Mouse (Mus musculus) right cerebral cortex, postnatal 25 days (tissue): Measurements from ENCODE around the gene Unc93b1.

Experiments
- DNase-seq: peaks from one replicate; pipeline ENCODE4 v3.0.0; 2022

The Unc93b1 gene

GRCm38 (mm10) chr19:3914535-3914934 lies 20.5 kb upstream of the Unc93b1 start:
- DNase-seq, result no peak

DNA sequence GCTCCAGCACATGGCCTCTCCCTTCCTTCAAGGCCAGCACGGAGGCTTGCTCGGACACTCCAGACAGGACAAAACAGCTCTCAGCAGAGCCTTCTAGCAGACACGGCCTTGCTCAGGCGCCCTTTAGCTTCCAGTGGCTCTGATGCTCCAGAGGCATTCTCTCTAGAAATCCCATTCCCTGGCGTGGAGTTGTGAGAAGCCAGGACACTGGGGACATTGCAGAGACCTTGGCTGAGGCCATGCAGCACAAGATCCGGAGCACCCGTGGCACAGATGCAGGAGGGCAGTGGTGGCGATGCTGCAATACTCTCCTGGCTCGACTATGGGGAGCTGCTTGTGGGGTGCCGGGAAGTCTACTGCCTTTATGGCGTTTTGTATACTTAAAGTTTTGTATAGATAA lies 18.3 kb upstream of the Unc93b1 start:
- no peak for DNase-seq

DNA sequence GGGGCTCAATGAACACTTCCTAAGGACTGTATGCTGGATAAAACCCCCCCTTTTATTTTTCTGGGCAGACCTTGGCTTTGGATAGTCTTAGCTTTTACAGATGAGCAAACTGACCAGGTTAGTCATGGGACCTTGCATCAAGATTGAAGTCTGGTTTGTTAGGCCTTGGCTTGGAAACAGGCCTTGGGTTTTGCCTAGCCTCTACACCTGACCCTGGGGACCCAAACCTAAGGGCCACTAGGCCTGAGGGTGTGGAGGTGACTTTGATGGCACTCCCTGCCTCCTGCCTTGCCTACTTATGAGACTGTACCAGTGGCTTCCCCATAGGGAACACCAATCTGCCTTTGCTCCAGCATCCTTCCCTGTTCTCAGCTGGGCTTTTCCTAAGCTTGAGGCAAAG lies 15.1 kb upstream of the Unc93b1 start:
- DNase-seq, result no peak

GRCm38 (mm10) chr19:3922661-3923371 lies 12.2 kb upstream of the Unc93b1 start:
- DNase-seq, result no peak

- DNase-seq, result no peak
Measured at GRCm38 (mm10) chr19:3923586-3923985, 11.4 kb upstream of the Unc93b1 start.

GRCm38 (mm10) chr19:3924190-3924589 lies 10.8 kb upstream of the Unc93b1 start:
- no peak for DNase-seq

- DNase-seq, result no peak
Measured at GRCm38 (mm10) chr19:3924868-3925267, 10.1 kb upstream of the Unc93b1 start.

- no peak for DNase-seq
Measured at GRCm38 (mm10) chr19:3925859-3926258, 9.1 kb upstream of the Unc93b1 start.

- no peak for DNase-seq
Measured at GRCm38 (mm10) chr19:3926279-3926678, 8.7 kb upstream of the Unc93b1 start.

GRCm38 (mm10) chr19:3926685-3927084 lies 8.3 kb upstream of the Unc93b1 start:
- no peak for DNase-seq

GRCm38 (mm10) chr19:3927989-3928388 lies 7.0 kb upstream of the Unc93b1 start:
- no peak for DNase-seq

DNA sequence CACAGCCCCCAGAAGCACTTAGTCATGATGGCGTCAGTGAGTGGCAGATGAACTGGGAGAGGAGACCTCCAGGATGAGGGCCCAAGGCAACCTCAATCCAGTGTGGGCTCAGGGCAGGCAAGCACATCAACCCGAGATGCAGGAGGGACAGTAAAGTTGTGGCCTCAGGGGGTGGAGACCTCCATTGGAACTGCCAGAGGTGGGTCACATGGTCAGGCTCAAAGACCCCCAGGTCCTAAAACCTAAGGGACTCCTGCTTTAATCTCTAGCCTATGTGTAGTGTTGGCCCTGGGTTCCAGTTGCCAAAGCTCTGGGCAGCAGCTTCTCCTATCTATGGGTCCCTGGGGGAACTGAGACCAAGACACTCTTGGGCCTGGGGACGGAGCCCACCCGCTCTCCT lies 6.2 kb upstream of the Unc93b1 start:
- DNase-seq, result no peak

DNA sequence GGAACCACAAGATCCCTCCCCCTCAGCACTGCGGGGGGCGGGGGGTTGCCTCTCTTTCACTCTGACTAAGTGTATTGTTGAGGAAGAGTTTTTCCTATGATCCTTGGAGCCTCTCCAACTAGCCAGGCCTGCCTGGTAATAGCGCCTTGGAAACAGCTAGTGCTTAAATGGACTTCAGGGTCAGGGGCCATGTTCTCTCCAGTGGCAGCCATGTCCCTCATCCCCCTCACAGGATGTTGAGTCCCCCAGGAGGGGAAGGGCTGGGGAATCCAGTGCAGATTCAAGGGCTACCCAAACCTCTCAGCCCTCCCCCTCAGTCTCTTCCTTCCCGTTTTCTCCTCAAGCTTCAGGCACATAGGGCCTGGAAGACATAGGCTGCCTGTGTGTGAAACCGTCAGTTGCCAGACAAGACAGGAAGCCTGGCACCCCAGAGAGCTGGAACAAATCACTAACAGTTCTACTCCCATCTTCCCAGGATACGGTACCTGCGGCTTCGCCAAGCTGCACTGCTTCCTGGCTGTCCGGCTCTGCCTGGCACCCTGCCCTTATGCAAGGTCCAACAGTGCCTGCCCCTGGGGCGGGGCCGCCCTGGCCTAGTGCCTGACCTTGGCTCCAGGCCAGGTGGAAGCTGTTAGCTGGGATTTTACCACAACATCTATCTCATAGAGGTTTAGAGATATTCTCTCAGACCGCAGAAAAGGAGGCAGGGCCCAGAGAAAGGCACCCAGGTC lies 5.6 kb upstream of the Unc93b1 start, which contains the start of gene Aldh3b1:
Aldh3b1 (minus strand) TSS at position 598 of the 731 bp plus-strand sequence.
- DNase-seq, result peak; percentile 42

- DNase-seq, result no peak
Measured at GRCm38 (mm10) chr19:3930262-3931057, 4.5 kb upstream of the Unc93b1 start.

DNA sequence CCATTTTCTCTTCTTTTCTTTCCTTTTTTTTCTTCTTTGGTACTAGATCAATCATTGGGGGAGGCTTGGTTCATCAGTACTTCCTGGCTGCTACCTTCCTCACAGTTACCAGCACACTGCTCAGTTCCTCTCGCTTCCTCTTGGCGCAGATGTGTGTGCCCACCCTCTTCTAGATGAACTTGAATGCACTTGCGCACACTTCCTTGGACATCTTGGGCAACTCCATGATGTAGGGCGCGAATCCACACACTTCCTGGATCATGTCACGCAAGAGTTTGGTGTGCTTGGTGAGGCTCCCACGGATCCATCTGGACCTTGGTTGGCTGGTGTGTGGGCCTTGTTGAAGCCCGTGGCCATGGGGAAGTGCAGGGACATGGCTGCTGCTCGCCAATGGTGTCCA lies 3.3 kb upstream of the Unc93b1 start:
- no peak for DNase-seq

GRCm38 (mm10) chr19:3935896-3936850 lies 1.2 kb downstream of the Unc93b1 start:
- DNase-seq, result no peak

DNA sequence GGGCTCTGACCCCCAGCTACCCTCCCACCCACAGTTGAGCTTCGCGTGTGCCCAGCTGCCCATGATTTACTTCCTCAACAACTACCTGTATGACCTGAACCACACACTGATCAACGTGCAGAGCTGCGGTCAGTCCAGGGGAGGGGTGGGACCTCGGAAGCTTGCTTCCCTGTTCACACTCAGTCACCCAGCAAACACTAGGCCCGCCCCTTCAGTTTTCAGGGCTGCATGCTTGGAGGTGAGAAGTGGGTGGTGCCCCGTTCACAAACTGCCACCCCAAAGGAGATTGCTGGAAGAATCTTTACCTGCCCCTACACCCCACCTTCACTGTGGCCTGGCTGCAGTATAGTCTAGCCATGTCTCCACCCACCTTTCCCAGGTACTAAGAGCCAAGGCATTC lies 7.3 kb downstream of the Unc93b1 start:
- DNase-seq, result no peak

- DNase-seq, result no peak
Measured at GRCm38 (mm10) chr19:3942986-3943735, 8.2 kb downstream of the Unc93b1 start.

DNA sequence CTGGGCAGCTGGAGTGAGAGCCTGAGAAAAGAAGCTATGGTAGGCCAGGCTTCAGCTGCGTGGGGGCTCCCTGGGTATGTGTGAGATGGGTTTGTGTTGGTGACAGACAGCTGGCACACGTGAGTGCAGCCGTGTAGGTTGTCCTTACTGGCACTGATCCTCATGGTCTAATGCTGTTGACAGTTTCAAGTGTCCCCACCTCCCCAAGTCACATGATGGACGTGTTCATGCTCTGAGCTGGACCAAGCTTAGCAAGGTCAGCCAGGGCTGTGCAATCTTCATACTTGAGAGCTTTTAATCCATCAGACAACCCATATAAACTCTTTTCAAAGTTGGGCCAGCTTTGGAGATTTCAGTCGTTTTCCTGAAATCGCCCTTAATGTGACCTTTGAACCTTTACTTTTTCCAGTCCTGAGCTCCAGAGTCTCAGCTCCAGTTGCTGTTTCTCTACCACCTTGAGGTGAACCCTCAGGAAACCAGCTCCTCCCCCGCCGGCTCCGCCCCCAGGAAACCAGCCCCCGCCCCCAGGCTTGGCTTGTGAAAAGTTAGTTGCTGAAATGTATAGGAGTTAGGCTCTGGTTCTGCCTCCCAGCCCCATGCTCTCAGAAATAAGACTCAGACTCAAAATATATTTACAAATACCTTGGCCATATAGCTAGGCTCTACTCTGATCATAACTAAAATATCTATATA lies 11.0 kb downstream of the Unc93b1 start:
- no peak for DNase-seq

DNA sequence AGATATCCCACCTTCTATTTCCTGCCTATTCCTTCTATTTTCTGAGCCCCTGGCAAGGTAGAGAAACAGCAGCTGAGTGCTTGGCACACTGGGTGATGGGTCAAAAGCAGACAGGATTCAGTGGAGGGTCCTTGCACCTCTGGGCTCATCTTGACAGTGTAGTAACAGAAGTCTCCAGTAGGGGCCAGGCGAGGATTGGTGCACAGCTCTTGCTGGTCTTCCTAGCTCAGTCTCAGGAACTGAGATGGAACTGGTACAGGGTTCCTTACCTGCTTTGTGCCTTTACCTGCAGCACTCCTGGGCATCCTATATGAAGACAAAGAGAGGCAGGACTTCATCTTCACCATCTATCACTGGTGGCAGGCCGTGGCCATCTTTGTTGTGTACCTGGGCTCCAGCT lies 11.7 kb downstream of the Unc93b1 start:
- peak; percentile 53 for DNase-seq

GRCm38 (mm10) chr19:3947813-3948212 lies 12.8 kb downstream of the Unc93b1 start:
- DNase-seq, result no peak
